Mouse (Mus musculus) activated CD4-positive, CD25-positive, alpha-beta regulatory T cell, adult 4 months (primary cell): ENCODE measurements around the gene Scaper. TPM values are rescaled to one million over a fixed set of nuclear protein-coding genes. Genes with fewer than 3 reads are reported as not detected.
A peak's percentile ranks its signal among the peaks of the same experiment; 100 is the strongest.

Source experiments
- ATAC-seq: one replicate; pipeline ENCODE4 v1.8.0; 2017
- polyA plus RNA-seq, 2 experiments: library from polyadenylated mRNA; unstranded; fragments of 100-300 nt; shearing (Covaris generic); gene quantifications; one replicate each; pipeline ENCODE4 v1.2.1; 2017

The Scaper gene
- 10 to 100 TPM; 20.1 to 25.2 TPM for polyA plus RNA-seq

GRCm38 (mm10) chr9:55937664-55938617, at the start of gene Scaper:
Gene Scaper, minus strand, starts transcription at chr9:55938119.
- ATAC-seq, result peak; percentile 89

- ATAC-seq, result no peak
Observed at GRCm38 (mm10) chr9:55946819-55947218, 8.9 kb upstream of the Scaper start.

- ATAC-seq, result no peak
Observed at GRCm38 (mm10) chr9:55941356-55941755, 3.4 kb upstream of the Scaper start.

GRCm38 (mm10) chr9:55938618-55938985, 683 bp upstream of the Scaper start:
- ATAC-seq, result no peak

- no peak for ATAC-seq
Observed at GRCm38 (mm10) chr9:55937224-55937663, 675 bp downstream of the Scaper start.

- ATAC-seq, result peak; percentile 23
Observed at GRCm38 (mm10) chr9:55932482-55932881, 5.4 kb downstream of the Scaper start.

- no peak for ATAC-seq
Observed at GRCm38 (mm10) chr9:55918579-55918978, 19.3 kb downstream of the Scaper start.

- ATAC-seq, result no peak
Observed at GRCm38 (mm10) chr9:55916751-55917150, 21.2 kb downstream of the Scaper start.

- no peak for ATAC-seq
Observed at GRCm38 (mm10) chr9:55911481-55911880, 26.4 kb downstream of the Scaper start.

- ATAC-seq, result no peak
Observed at GRCm38 (mm10) chr9:55902964-55903363, 35.0 kb downstream of the Scaper start.

GRCm38 (mm10) chr9:55901588-55901987, 36.3 kb downstream of the Scaper start:
- no peak for ATAC-seq

- no peak for ATAC-seq
Observed at GRCm38 (mm10) chr9:55900531-55900930, 37.4 kb downstream of the Scaper start.

GRCm38 (mm10) chr9:55878066-55878465, 59.9 kb downstream of the Scaper start:
- no peak for ATAC-seq

- no peak for ATAC-seq
Observed at GRCm38 (mm10) chr9:55789442-55789841, 148.5 kb downstream of the Scaper start.

GRCm38 (mm10) chr9:55712016-55712415, 225.9 kb downstream of the Scaper start:
- no peak for ATAC-seq

GRCm38 (mm10) chr9:55710553-55710952, 227.4 kb downstream of the Scaper start:
- no peak for ATAC-seq

GRCm38 (mm10) chr9:55706603-55707002, 231.3 kb downstream of the Scaper start:
- no peak for ATAC-seq

- no peak for ATAC-seq
Observed at GRCm38 (mm10) chr9:55695307-55695706, 242.6 kb downstream of the Scaper start.

GRCm38 (mm10) chr9:55677099-55677498, 260.8 kb downstream of the Scaper start:
- ATAC-seq, result no peak

GRCm38 (mm10) chr9:55646444-55646843, 291.5 kb downstream of the Scaper start:
- no peak for ATAC-seq

- no peak for ATAC-seq
Observed at GRCm38 (mm10) chr9:55626990-55627389, 310.9 kb downstream of the Scaper start.

- no peak for ATAC-seq
Observed at GRCm38 (mm10) chr9:55614711-55615110, 323.2 kb downstream of the Scaper start.

- no peak for ATAC-seq
Observed at GRCm38 (mm10) chr9:55609751-55610150, 328.2 kb downstream of the Scaper start.
